Mouse (Mus musculus) splenic B cell, adult 2 months (primary cell): Measurements from ENCODE around the gene Cldn15.

Experiments
- DNase-seq: peaks from one replicate; pipeline ENCODE4 v3.0.0-alpha.2; 2011; ENCODE audit warnings: low read depth, low spot score
- H3K27me3 ChIP-seq: 2 replicates; pipeline ENCODE4 v1.6.1; 2012; ENCODE audit warnings: mild to moderate bottlenecking, low read length, moderate library complexity, mixed read lengths; ENCODE audit not compliant: control insufficient read depth, poor library complexity, insufficient read depth, severe bottlenecking
- H3K36me3 ChIP-seq: 2 replicates; pipeline ENCODE4 v1.6.1; 2012; ENCODE audit warnings: mild to moderate bottlenecking, low read length, moderate library complexity, mixed read lengths; ENCODE audit not compliant: control insufficient read depth, poor library complexity, insufficient read depth, severe bottlenecking

Cldn15 gene

DNA sequence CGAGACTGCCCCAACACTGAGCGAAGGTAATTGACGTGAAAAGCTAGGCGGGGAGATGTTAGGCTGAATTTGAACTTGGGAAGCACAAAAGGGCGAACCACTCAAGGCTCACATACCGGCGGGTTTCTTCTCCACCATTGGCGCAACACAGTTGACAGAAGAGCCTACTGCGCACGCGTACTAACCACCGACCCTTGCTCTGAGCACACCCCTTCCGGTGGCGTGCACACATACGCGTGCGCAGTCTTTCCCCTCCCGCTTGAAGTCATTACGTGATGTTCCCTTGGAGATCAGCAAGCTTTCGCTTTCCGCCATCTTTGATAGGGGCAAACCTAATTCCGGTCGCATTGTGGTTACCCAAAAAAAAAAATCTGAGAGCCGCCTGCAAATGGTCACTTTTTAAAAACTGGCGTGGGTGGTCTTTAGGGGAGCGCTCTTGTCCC is 20.3 kb downstream of the Cldn15 start, which contains the start of gene Plod3:
Plod3 (plus strand) TSS at position 325 of the 443 bp plus-strand sequence.
- peak; percentile 100 for DNase-seq
- peaks cover 2% of the 10 kb centered on the region for H3K36me3 ChIP-seq

DNA sequence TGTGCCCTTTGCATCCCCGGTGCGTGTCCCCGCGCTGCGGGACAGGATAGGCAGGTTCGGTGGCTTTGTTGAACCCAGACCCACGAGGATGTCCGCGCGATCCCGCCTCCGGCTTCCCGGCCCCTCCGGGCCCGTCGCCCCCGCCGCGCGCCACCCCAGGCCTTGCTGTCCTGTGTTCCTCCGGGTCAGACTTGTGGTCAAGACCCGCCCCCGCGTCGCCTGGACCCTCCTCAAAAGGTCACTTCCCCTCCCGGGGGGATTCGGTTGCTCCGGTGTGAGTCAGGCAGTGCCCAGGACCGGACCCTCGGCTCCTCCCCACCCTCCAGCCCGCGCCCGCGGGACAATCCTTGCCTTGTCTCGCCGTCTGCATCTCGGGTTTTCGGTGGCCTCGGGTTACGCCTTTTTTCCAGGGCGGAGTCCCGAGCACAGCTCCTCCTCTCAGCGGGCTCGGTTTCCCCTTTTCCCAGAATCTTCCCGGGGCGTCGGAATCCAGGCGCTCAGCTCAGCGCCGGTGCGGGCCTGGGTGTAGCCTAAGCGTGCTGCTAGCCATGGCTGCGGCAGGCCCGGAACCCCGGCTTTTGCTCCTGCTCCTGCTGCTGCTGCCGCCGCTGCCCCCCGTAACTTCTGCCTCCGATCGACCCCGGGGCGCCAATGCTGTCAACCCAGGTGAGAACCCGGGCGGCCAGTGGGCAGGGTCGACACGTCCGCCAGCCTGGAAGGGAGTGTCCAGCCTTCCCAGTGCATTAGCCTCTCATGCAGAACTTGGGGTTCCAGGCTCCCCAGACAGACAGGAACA is 20.9 kb downstream of the Cldn15 start:
- Histone ChIP-seq H3K27me3 (no peaks in the 10 kb centered on the region), H3K36me3 (peaks cover 2% of the 10 kb centered on the region)
- DNase-seq, result peak; percentile 41

More for the DNA sequence above, 20.3 kb downstream of the Cldn15 start, which contains the start of gene Plod3:
- no peaks in the 10 kb centered on the region for H3K27me3 ChIP-seq

DNA sequence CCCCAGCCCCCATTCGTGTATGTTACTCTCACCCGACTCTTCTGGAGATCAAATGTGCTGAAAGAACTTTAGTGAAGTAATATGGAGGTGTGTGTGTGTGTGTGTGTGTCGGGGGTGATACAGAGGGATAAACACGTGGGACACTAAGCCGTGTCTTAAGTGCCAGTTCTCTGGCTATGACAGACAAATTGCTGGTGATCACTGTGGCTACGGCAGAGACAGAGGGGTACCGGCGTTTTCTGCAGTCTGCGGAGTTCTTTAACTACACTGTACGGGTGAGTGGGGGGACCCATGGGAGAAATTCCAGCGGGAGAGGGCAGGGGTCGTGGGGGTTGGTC is 21.5 kb downstream of the Cldn15 start, which contains the start of gene Znhit1:
Znhit1 (minus strand) TSS at position 88 of the 338 bp plus-strand sequence.
- Histone ChIP-seq H3K27me3 (no peaks in the 10 kb centered on the region), H3K36me3 (peaks cover 2% of the 10 kb centered on the region)
- no peak for DNase-seq

DNA sequence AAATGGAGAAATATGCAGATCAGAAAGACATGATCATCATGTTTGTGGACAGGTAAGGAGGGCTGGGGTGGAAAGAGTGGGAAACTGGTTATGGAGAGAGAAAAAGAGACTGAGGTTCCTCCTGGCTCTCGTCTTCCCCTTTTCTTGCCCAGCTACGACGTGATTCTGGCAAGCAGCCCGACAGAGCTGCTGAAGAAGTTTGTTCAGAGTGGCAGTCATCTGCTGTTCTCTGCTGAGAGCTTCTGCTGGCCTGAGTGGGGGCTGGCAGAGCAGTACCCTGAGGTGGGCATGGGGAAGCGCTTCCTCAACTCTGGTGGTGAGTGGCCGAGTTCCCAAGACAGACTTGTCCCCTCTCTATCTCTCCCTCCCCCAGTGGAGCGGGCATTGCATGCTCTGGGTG is 22.0 kb downstream of the Cldn15 start:
- Histone ChIP-seq H3K27me3 (no peaks in the 10 kb centered on the region), H3K36me3 (peaks cover 2% of the 10 kb centered on the region)
- no peak for DNase-seq

DNA sequence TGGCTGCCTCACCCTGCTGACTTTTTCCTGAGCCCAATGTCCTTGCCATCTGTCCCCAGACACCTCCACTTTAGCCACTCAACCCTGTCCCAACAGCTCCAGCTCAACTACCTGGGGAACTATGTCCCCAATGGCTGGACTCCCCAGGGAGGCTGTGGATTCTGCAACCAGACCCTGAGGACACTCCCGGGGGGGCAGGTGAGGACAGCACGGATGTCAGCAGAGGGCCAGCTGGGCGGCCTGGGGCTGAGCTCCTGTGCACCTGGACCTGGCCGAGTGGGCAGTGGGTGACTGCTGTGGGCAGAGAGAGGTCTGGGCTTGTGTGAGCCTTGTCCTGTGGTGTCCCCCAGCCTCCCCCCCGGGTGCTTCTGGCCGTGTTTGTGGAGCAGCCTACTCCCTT is 23.4 kb downstream of the Cldn15 start:
- no peak for DNase-seq

DNA sequence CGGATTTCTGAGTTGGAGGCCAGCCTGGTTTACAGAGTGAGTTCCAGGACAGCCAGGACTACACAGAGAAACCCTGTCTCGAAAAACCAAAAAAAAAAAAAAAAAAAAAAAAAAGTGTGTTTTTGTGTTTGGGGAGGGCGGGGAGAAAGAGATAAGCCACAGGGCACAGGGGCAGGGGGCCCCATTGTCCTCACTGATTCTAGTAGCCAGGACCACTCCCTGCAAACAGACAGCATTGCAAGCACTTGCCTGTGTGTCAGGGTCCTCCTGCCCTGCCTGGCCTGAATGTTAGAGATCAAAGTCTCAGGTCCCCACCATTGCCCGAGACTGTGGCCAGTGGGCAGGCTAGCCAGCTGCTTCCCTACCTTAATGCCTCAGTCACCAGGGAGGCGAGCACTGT is 33.0 kb downstream of the Cldn15 start:
- H3K27me3 ChIP-seq, result no peaks in the 10 kb centered on the region
- DNase-seq, result no peak

More for the DNA sequence above, 23.4 kb downstream of the Cldn15 start:
- H3K36me3 ChIP-seq, result peaks cover 2% of the 10 kb centered on the region
- no peaks in the 10 kb centered on the region for H3K27me3 ChIP-seq

DNA sequence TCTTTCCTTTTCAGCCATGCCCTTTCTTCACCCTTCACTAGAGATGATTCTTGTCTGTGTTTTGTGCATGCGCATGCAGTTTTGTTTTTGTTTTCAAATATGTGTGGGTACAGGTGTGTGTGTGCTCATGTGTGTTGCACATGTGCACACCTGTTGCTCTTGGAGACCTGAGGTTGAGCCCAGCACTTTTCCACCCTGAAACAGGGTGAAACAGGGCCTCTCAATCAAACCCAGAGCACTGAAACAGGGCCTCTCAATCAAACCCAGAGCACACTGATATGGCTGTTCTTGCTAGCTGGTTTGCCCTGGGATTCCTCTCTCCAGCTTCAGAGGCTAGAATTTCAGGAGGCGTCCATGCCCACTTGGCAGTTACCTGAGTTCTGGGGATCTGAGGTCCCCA is 34.2 kb downstream of the Cldn15 start:
- no peak for DNase-seq
- Histone ChIP-seq H3K27me3 (no peaks in the 10 kb centered on the region), H3K36me3 (no peaks in the 10 kb centered on the region)

More for the DNA sequence above, 33.0 kb downstream of the Cldn15 start:
- H3K36me3 ChIP-seq, result no peaks in the 10 kb centered on the region

DNA sequence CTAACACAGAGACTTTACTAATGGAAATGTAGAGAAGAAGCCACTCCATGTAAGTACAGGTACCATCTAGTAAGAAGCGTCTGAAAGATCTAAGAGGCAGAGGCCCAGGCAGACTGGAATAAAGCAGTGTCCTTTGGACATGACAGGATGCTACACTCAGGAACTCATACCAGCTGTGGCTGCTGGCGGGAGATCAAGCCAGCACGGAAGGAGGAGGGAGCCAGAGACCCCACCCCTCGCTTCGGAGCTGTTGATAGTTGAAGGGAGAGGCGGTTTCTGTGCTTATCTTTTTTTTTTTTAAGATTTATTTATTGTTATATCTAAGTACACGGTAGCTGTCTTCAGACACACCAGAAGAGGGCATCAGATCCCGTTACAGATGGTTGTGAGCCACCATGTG is 40.9 kb downstream of the Cldn15 start:
- no peak for DNase-seq
- Histone ChIP-seq H3K27me3 (no peaks in the 10 kb centered on the region), H3K36me3 (no peaks in the 10 kb centered on the region)

DNA sequence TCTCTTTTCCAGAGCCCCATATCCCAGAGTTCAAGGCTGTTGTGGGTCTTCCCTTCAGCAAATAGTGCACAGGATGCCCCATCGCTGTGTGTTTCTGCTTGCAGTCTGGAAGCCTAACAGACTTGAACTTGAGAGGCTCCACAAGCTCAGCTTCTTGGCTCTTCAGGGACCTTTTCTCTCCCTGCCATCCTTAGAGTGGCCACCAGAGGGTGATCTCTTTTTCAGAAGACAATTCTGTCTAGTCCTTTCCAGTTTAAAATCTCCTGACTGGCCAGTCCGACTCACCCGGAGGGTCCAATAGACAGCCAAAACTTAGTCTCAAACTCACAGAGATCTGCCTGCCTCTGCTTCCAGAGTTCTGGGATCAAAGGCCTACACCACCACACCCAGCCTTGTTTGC is 43.6 kb downstream of the Cldn15 start:
- DNase-seq, result peak; percentile 50
- no peaks in the 10 kb centered on the region for H3K27me3 ChIP-seq

DNA sequence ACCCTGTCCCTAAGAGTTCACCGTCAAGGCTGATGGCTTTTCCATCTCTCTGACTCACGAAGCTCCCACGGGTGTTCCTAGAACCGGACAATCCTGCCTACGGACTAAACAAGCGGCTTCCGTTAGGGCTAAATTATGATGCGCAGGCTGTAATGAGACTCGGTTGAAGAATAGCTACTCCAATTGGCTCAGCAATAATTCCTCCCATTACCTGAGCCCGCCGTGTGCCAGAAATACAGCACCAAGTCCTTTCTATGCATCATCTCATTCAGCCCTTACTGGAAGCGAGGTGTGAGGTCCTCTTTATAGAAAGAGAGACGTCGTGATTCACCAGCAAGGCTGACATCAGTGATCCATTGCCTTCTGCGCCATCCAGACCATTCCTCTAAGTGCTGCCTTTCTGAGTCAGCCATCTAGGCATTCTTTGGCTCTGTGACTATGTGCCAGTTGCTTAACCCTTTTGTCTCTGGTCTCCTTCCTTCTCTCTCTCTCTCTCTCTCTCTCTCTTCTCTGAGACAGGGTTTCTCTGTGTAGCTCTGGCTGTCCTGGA is 46.1 kb downstream of the Cldn15 start:
- DNase-seq, result no peak

More for the DNA sequence above, 43.6 kb downstream of the Cldn15 start:
- H3K36me3 ChIP-seq, result no peaks in the 10 kb centered on the region

DNA sequence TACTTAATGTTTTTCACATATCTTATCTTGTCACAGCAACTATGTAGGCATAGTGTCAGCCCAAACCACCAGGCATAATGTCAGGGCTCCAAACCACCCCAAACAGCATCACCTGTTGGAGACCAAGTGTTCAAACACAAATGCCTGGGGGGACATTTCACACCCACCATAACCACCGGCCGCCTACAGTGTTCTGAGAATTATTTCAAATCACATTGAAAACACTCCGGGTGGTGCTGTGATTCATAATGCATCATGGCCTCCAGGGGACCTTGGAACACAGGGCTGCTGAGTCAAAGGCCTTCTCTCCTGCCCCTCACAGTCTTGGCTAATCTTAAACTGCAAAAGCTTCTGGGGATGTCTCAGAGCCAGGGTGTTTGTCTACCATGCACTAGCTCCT is 49.5 kb downstream of the Cldn15 start:
- no peaks in the 10 kb centered on the region for H3K36me3 ChIP-seq
- DNase-seq, result no peak
- no peaks in the 10 kb centered on the region for H3K27me3 ChIP-seq

More for the DNA sequence above, 46.1 kb downstream of the Cldn15 start:
- no peaks in the 10 kb centered on the region for H3K36me3 ChIP-seq
- no peaks in the 10 kb centered on the region for H3K27me3 ChIP-seq

DNA sequence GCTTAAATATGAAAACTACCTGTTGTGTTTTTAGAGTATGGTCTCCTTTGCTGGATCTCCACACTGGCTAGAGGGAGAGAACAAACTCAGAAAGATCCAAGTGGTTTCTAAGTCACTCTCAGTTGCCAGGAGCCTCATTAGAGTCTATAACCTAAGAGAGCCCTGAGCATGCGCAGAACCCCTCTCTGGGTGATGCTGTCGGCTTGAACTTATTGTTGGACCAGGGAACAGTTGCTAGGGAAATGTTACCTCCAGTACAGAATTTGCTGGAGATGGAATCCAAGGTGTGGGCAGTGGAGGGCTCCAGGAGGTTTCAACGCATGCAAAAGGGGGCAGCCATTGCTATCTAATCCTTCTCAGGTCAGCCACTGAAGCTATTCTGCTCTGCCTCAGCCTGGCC is 57.9 kb downstream of the Cldn15 start:
- H3K27me3 ChIP-seq, result no peaks in the 10 kb centered on the region; the same call in 1 of the 2 replicates
- H3K36me3 ChIP-seq, result no peaks in the 10 kb centered on the region
- DNase-seq, result no peak

DNA sequence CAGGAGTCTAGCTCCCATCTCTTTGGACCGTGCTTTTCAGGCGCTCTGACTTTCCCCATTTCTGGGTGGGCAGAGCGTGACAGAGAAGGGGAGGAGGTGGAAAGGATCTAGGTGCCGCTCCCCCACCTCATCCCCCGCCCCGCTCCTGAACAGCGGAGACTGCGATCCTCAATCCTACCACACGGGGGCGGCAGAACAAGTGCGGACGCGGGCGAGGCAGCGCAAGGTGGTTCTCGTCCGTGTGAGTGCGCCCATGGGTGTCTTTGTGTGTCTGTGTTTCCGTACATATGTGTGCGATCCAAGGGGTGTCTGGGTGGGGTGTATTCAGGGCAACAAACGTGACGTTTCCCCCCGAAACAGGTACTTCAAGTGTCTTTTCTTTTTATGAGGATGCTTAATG is 58.7 kb downstream of the Cldn15 start:
- Histone ChIP-seq H3K36me3 (no peaks in the 10 kb centered on the region), H3K27me3 (no peaks in the 10 kb centered on the region; the same call in 1 of the 2 replicates)
- peak; percentile 85 for DNase-seq
